Mouse (Mus musculus) heart, adult 11 months (tissue): ENCODE measurements around the gene Slc7a7.

Source experiments
- DNase-seq: peaks from one replicate; pipeline ENCODE4 v3.0.0; 2022

The Slc7a7 gene

GRCm38 (mm10) chr14:54417623-54418081 lies at the start of gene Slc7a7:
Gene Slc7a7 (minus strand): TSS chr14:54417780.
- peak; percentile 95 for DNase-seq

GRCm38 (mm10) chr14:54464293-54465005 lies 46.9 kb upstream of the Slc7a7 start:
- peak; percentile 98 for DNase-seq

GRCm38 (mm10) chr14:54463959-54464292 lies 46.3 kb upstream of the Slc7a7 start, which contains the start of gene Lrp10:
Gene Lrp10 (plus strand): TSS chr14:54464137.
- DNase-seq: peak; percentile 99

GRCm38 (mm10) chr14:54463108-54463958 lies 45.8 kb upstream of the Slc7a7 start:
- no peak for DNase-seq

GRCm38 (mm10) chr14:54462146-54462545 lies 44.6 kb upstream of the Slc7a7 start:
- no peak for DNase-seq

GRCm38 (mm10) chr14:54457907-54458569 lies 40.5 kb upstream of the Slc7a7 start:
- DNase-seq: no peak

- no peak for DNase-seq
These were observed 37.3 kb upstream of the Slc7a7 start for GRCm38 (mm10) chr14:54454669-54455528.

GRCm38 (mm10) chr14:54453566-54453965 lies 36.0 kb upstream of the Slc7a7 start:
- DNase-seq: no peak

- peak; percentile 90 for DNase-seq
These were observed 27.9 kb upstream of the Slc7a7 start for GRCm38 (mm10) chr14:54445476-54445875.

- DNase-seq: peak; percentile 99
These were observed 26.4 kb upstream of the Slc7a7 start for GRCm38 (mm10) chr14:54443712-54444618.

- DNase-seq: peak; percentile 97
These were observed 25.6 kb upstream of the Slc7a7 start for GRCm38 (mm10) chr14:54443196-54443595.

GRCm38 (mm10) chr14:54442548-54442947 lies 25.0 kb upstream of the Slc7a7 start:
- DNase-seq: no peak

GRCm38 (mm10) chr14:54441365-54441764 lies 23.8 kb upstream of the Slc7a7 start:
- DNase-seq: no peak

- peak; percentile 89 for DNase-seq
These were observed 23.0 kb upstream of the Slc7a7 start for GRCm38 (mm10) chr14:54440538-54440937.

GRCm38 (mm10) chr14:54439610-54440009 lies 22.0 kb upstream of the Slc7a7 start:
- peak; percentile 87 for DNase-seq

GRCm38 (mm10) chr14:54439155-54439554 lies 21.6 kb upstream of the Slc7a7 start:
- DNase-seq: no peak

GRCm38 (mm10) chr14:54435194-54435918 lies 17.8 kb upstream of the Slc7a7 start:
- DNase-seq: peak; percentile 88

GRCm38 (mm10) chr14:54433941-54434531 lies 16.5 kb upstream of the Slc7a7 start:
- peak; percentile 93 for DNase-seq

GRCm38 (mm10) chr14:54432837-54433830 lies 15.6 kb upstream of the Slc7a7 start:
- peak; percentile 94 for DNase-seq
